Mouse (Mus musculus): ENCODE results near the gene Prdm16. TPM values are rescaled to one million over a fixed set of nuclear protein-coding genes. Genes with fewer than 3 reads are reported as not detected.

The Prdm16 gene
- polyA plus RNA-seq, 1 experiment, result 7.3 TPM

GRCm38 (mm10) chr4:154639591-154640442 lies 3.1 kb upstream of the Prdm16 start:
- DNase-seq (ENCODE audit: low read depth), result no peak

- no peak for DNase-seq (ENCODE audit: low read depth)
Measured at GRCm38 (mm10) chr4:154639126-154639525, 2.5 kb upstream of the Prdm16 start.

GRCm38 (mm10) chr4:154638320-154638886 lies 1.7 kb upstream of the Prdm16 start:
- DNase-seq (ENCODE audit: low read depth), result no peak

GRCm38 (mm10) chr4:154637468-154638319 lies 1.0 kb upstream of the Prdm16 start:
- no peak for DNase-seq (ENCODE audit: low read depth)

GRCm38 (mm10) chr4:154636053-154636433 lies 630 bp downstream of the Prdm16 start:
- no peak for DNase-seq (ENCODE audit: low read depth)

GRCm38 (mm10) chr4:154635241-154636052 lies 1.2 kb downstream of the Prdm16 start:
- no peak for DNase-seq (ENCODE audit: low read depth)

GRCm38 (mm10) chr4:154634470-154635240 lies 2.0 kb downstream of the Prdm16 start:
- DNase-seq (ENCODE audit: low read depth), result no peak

GRCm38 (mm10) chr4:154634001-154634400 lies 2.7 kb downstream of the Prdm16 start:
- DNase-seq (ENCODE audit: low read depth), result no peak

- DNase-seq (ENCODE audit: low read depth), result no peak
Measured at GRCm38 (mm10) chr4:154632800-154633764, 3.6 kb downstream of the Prdm16 start.

- DNase-seq (ENCODE audit: low read depth), result no peak
Measured at GRCm38 (mm10) chr4:154630763-154631162, 5.9 kb downstream of the Prdm16 start.

- DNase-seq (ENCODE audit: low read depth), result no peak
Measured at GRCm38 (mm10) chr4:154627419-154628142, 9.1 kb downstream of the Prdm16 start.

- no peak for DNase-seq (ENCODE audit: low read depth)
Measured at GRCm38 (mm10) chr4:154626282-154626681, 10.4 kb downstream of the Prdm16 start.

GRCm38 (mm10) chr4:154625710-154626109 lies 11.0 kb downstream of the Prdm16 start:
- no peak for DNase-seq (ENCODE audit: low read depth)

GRCm38 (mm10) chr4:154623241-154623640 lies 13.4 kb downstream of the Prdm16 start:
- no peak for DNase-seq (ENCODE audit: low read depth)

GRCm38 (mm10) chr4:154622521-154622920 lies 14.2 kb downstream of the Prdm16 start:
- DNase-seq (ENCODE audit: low read depth), result no peak

- DNase-seq (ENCODE audit: low read depth), result no peak
Measured at GRCm38 (mm10) chr4:154611167-154611566, 25.5 kb downstream of the Prdm16 start.

GRCm38 (mm10) chr4:154607724-154608123 lies 28.9 kb downstream of the Prdm16 start:
- DNase-seq (ENCODE audit: low read depth), result no peak

- no peak for DNase-seq (ENCODE audit: low read depth)
Measured at GRCm38 (mm10) chr4:154604442-154604830, 32.2 kb downstream of the Prdm16 start.

Measured in gonadal fat pad, adult 2 months (tissue).